Mouse (Mus musculus) olfactory bulb, adult 2 months (tissue): ENCODE results near the gene 1700025G04Rik.

ENCODE experiments used
- CTCF ChIP-seq: fragments of 200-500 bp; IDR thresholded peaks from 2 replicates; pipeline ENCODE4 v1.5.1; 2012; ENCODE audit warnings: low read depth, mild to moderate bottlenecking, low read length, moderate library complexity; ENCODE audit not compliant: insufficient read depth
- POLR2A ChIP-seq: fragments of 200-500 bp; IDR thresholded peaks from 2 replicates; pipeline ENCODE4 v1.6.1; 2012; ENCODE audit warnings: mild to moderate bottlenecking, low read depth, low read length, moderate library complexity; ENCODE audit not compliant: insufficient read depth

DNA sequence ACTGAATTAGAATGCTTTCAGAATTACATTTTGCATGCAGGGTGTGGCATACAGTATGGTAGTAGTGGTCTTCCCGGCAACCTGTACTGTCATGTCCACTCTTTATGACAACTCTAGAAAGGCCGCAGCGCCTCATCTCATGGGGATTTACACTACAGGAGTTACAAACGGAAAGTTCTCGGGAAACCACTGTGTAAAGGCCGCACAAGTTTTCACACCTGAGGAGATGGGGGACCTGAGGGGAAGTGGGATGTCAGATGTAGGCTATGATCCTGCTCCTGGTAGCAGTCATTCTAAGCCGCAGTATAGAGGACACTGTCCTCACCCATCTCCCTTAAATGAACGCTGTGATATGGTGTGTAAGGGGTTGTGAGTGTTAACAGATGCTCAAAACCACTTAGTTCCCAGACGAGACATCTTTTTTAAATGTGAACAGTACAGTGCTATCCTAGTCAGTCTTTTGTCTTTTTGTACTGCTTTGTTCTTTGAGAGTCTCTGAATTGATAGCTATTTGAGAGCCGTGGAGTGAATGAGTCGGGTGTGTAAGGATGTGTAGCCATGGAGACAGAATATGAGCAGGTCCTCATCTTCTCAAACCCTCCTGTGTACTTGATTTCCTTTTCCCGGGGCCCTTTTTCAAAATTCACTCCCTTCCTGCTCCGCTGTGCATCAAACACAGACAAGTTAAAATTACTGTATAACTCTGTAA is 277.8 kb downstream of the 1700025G04Rik start:
- TF ChIP-seq CTCF = no peak
- no peak for TF ChIP-seq POLR2A
